Mouse (Mus musculus) limb, embryonic 11.5 days (tissue): ENCODE measurements at regions not wholly inside any gene's neighbourhood (a gene's known extent, or its start where the extent isn't known, plus 50 kb on each side); places are given as distances from the start of the nearest gene placed in this dataset.

Experiments used
- ATAC-seq: fragments of 200-750 bp; cut with Nextera tagmentation; 2 replicates; pipeline ENCODE4 v1.8.0; 2017; ENCODE audit warnings: low read depth; ENCODE audit not compliant: insufficient number of reproducible peaks, low FRiP score, low TSS enrichment
- DNase-seq: peaks from one replicate; pipeline ENCODE4 v3.0.0-alpha.2; 2015; ENCODE audit warnings: low spot score
- H3K27ac ChIP-seq: fragments of 300-500 bp; sonication (generic); replicated peaks from 2 replicates; pipeline ENCODE4 v1.5.1; 2014; ENCODE audit warnings: low read depth, mild to moderate bottlenecking, low read length
- H3K27me3 ChIP-seq: fragments of 300-500 bp; sonication (generic); 2 replicates; pipeline ENCODE4 v1.6.1; 2014; ENCODE audit warnings: mild to moderate bottlenecking, low read length, mixed read lengths; ENCODE audit not compliant: control insufficient read depth, insufficient read depth
- H3K36me3 ChIP-seq: fragments of 300-500 bp; sonication (generic); 2 replicates; pipeline ENCODE4 v1.6.1; 2014; ENCODE audit warnings: mild to moderate bottlenecking, low read length, moderate library complexity, mixed read lengths; ENCODE audit not compliant: control insufficient read depth, insufficient read depth
- H3K4me1 ChIP-seq: fragments of 300-500 bp; sonication (generic); 2 replicates; pipeline ENCODE4 v1.6.1; 2014; ENCODE audit warnings: low read length, mixed read lengths; ENCODE audit not compliant: control insufficient read depth, insufficient read depth
- H3K4me2 ChIP-seq: fragments of 300-500 bp; sonication (generic); 2 replicates; pipeline ENCODE4 v1.6.1; 2014; ENCODE audit warnings: low read depth, mild to moderate bottlenecking, moderate library complexity; ENCODE audit not compliant: severe bottlenecking
- H3K4me3 ChIP-seq: fragments of 300-500 bp; sonication (generic); 2 replicates; pipeline ENCODE4 v1.5.1; 2014; ENCODE audit warnings: low read depth, low read length
- H3K9ac ChIP-seq: fragments of 300-500 bp; sonication (generic); 2 replicates; pipeline ENCODE4 v1.6.1; 2014; ENCODE audit warnings: mild to moderate bottlenecking, low read length
- H3K9me3 ChIP-seq: fragments of 300-500 bp; sonication (generic); 2 replicates; pipeline ENCODE4 v1.6.1; 2016; ENCODE audit warnings: low read length; ENCODE audit not compliant: control insufficient read depth
- WGBS: fragments of 180-500 bp; shearing (Covaris S2); extraction: QIAGEN DNeasy Blood & Tissue Kit; methylation state at CpG from one replicate; pipeline ENCODE4 v1.1.7; 2014; 5-methylcytosine and 5-hydroxymethylcytosine counted together

- no peak for ATAC-seq
- no peaks in the 10 kb centered on the region for H3K4me1 ChIP-seq
- no peak overlapping the region for H3K4me2 ChIP-seq
- H3K27ac ChIP-seq, result no peak overlapping the region
- no peak overlapping the region for H3K4me3 ChIP-seq
- 73% methylated on average over 2 of the region's 2 CpGs for whole genome bisulfite sequencing
- H3K9me3 ChIP-seq, result no peaks in the 10 kb centered on the region
- H3K27me3 ChIP-seq, result peaks cover 2% of the 10 kb centered on the region; the same call in 1 of the 2 replicates
- no peak overlapping the region for H3K9ac ChIP-seq
- H3K36me3 ChIP-seq, result no peaks in the 10 kb centered on the region
- DNase-seq, result no peak
Measured at GRCm38 (mm10) chr5:33548800-33549199, 80.6 kb downstream of the Fam53a start.

DNA sequence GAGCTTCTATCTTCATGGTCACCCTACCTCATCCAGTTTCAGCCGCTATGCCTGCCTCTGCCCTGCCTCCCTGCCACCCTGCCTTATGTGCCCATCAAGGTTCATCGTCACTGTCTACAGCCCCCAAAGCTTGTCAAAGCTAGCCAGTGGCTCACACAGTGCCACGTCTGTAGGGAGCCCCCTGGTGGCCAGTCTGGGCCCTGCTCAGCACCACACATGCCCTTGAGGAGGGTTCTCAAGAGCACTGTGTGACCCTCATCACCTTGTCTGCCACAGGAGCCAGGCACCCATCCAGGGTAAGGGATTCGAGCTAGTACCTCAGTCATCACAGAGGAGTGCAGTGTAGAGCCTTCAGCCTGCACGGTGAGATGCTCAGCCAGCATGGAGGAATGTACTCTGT lies 86.1 kb downstream of the Fam53a start:
- peaks cover 27% of the 10 kb centered on the region for H3K27me3 ChIP-seq
- no peak overlapping the region for H3K27ac ChIP-seq
- ATAC-seq, result peak; percentile 45; the same call in 1 of the 2 replicates
- H3K4me3 ChIP-seq, result no peak overlapping the region
- no peak overlapping the region for H3K9ac ChIP-seq
- 23% methylated on average over 5 of the region's 5 CpGs for WGBS
- H3K4me2 ChIP-seq, result no peak overlapping the region
- H3K4me1 ChIP-seq, result peaks cover 3% of the 10 kb centered on the region; the same call in 1 of the 2 replicates
- no peaks in the 10 kb centered on the region for H3K36me3 ChIP-seq
- H3K9me3 ChIP-seq, result no peaks in the 10 kb centered on the region
- DNase-seq, result peak; percentile 82

GRCm38 (mm10) chr5:33542643-33543042 lies 86.8 kb downstream of the Fam53a start:
- Histone ChIP-seq H3K27ac (no peak overlapping the region), H3K9ac (no peak overlapping the region), H3K4me1 (peaks cover 3% of the 10 kb centered on the region; the same call in 1 of the 2 replicates), H3K36me3 (no peaks in the 10 kb centered on the region), H3K4me3 (no peak overlapping the region), H3K27me3 (peaks cover 27% of the 10 kb centered on the region), H3K4me2 (no peak overlapping the region), H3K9me3 (no peaks in the 10 kb centered on the region)
- ATAC-seq (no peak), DNase-seq (no peak)
- 90% methylated on average over 3 of the region's 3 CpGs for WGBS

GRCm38 (mm10) chr5:33542000-33542554 lies 87.4 kb downstream of the Fam53a start:
- no peaks in the 10 kb centered on the region for H3K36me3 ChIP-seq
- DNase-seq (peak; percentile 68), ATAC-seq (no peak)
- no peak overlapping the region for H3K4me3 ChIP-seq
- H3K9ac ChIP-seq, result no peak overlapping the region
- peaks cover 3% of the 10 kb centered on the region; the same call in 1 of the 2 replicates for H3K4me1 ChIP-seq
- no peaks in the 10 kb centered on the region for H3K9me3 ChIP-seq
- 30% methylated on average over 11 of the region's 11 CpGs for WGBS
- no peak overlapping the region for H3K27ac ChIP-seq
- no peak overlapping the region for H3K4me2 ChIP-seq
- peaks cover 27% of the 10 kb centered on the region for H3K27me3 ChIP-seq

- peaks cover 30% of the 10 kb centered on the region for H3K27me3 ChIP-seq
- DNase-seq (no peak), ATAC-seq (no peak)
- no peak overlapping the region for H3K4me2 ChIP-seq
- H3K27ac ChIP-seq, result no peak overlapping the region
- H3K4me3 ChIP-seq, result no peak overlapping the region
- H3K9me3 ChIP-seq, result no peaks in the 10 kb centered on the region
- WGBS, result 47% methylated on average over 23 of the region's 23 CpGs
- H3K4me1 ChIP-seq, result peaks cover 3% of the 10 kb centered on the region; the same call in 1 of the 2 replicates
- H3K9ac ChIP-seq, result no peak overlapping the region
- no peaks in the 10 kb centered on the region for H3K36me3 ChIP-seq
Measured at GRCm38 (mm10) chr5:33540259-33540658, 89.2 kb downstream of the Fam53a start.

DNA sequence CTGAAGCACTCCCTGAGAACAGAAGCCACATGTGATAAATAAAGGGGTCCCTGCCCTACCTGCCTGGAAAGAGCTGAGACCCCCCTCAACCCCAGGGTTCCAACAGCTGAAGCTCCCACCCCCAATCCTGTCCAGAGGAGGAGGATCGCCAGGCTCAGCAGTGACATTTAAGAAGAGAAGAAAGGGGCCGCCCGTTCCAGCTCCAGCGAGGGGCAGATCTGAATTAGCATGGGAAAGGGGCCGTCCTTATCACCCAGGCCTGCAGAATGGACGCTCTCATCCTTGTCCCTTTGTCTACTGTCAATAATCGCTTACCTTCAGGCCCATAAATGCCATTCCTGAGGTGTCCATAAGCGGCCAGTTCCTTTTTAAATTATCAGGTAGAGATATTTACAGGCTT lies 92.0 kb downstream of the Fam53a start:
- Histone ChIP-seq H3K27ac (no peak overlapping the region), H3K4me3 (no peak overlapping the region), H3K4me1 (peaks cover 14% of the 10 kb centered on the region), H3K4me2 (no peak overlapping the region), H3K36me3 (no peaks in the 10 kb centered on the region), H3K9me3 (no peaks in the 10 kb centered on the region), H3K27me3 (peaks cover 40% of the 10 kb centered on the region), H3K9ac (no peak overlapping the region)
- no peak for ATAC-seq
- no peak for DNase-seq
- WGBS, result 22% methylated on average over 8 of the region's 8 CpGs

GRCm38 (mm10) chr5:33537017-33537416 lies 92.4 kb downstream of the Fam53a start:
- Histone ChIP-seq H3K27ac (no peak overlapping the region), H3K9me3 (no peaks in the 10 kb centered on the region), H3K36me3 (no peaks in the 10 kb centered on the region), H3K4me2 (no peak overlapping the region), H3K9ac (no peak overlapping the region), H3K4me1 (peaks cover 14% of the 10 kb centered on the region), H3K4me3 (no peak overlapping the region), H3K27me3 (peaks cover 40% of the 10 kb centered on the region)
- WGBS, result 65% methylated on average over 4 of the region's 4 CpGs
- DNase-seq (no peak), ATAC-seq (no peak)

- WGBS, result 77% methylated on average over 4 of the region's 4 CpGs
- peaks cover 40% of the 10 kb centered on the region for H3K27me3 ChIP-seq
Measured at GRCm38 (mm10) chr5:33536261-33536660, 93.2 kb downstream of the Fam53a start.

More at GRCm38 (mm10) chr5:33536261-33536660, 93.2 kb downstream of the Fam53a start:
- Histone ChIP-seq H3K4me2 (no peak overlapping the region), H3K36me3 (no peaks in the 10 kb centered on the region), H3K9me3 (no peaks in the 10 kb centered on the region), H3K4me1 (peaks cover 11% of the 10 kb centered on the region), H3K27ac (no peak overlapping the region), H3K9ac (no peak overlapping the region), H3K4me3 (no peak overlapping the region)
- DNase-seq (no peak), ATAC-seq (no peak)
